Mouse (Mus musculus) forebrain, postnatal 0 days (tissue): Measurements from ENCODE around the gene Npepl1. TPM values are rescaled to one million over a fixed set of nuclear protein-coding genes. Genes with fewer than 3 reads are reported as not detected.
A peak's percentile ranks its signal among the peaks of the same experiment; 100 is the strongest.

Experiments used
- ATAC-seq: fragments of 200-750 bp; cut with Nextera tagmentation; 2 replicates; pipeline ENCODE4 v1.8.0; 2017; ENCODE audit warnings: mild to moderate bottlenecking, moderate library complexity
- DNase-seq: peaks from one replicate; pipeline ENCODE4 v3.0.0-alpha.2; 2015
- H3K27ac ChIP-seq: fragments of 300-500 bp; sonication (generic); 2 replicates; pipeline ENCODE4 v1.5.1; 2014; ENCODE audit warnings: low read depth, mild to moderate bottlenecking, antibody characterized with exemption, low read length, moderate library complexity, mixed read lengths
- H3K27me3 ChIP-seq: fragments of 300-500 bp; sonication (generic); 2 replicates; pipeline ENCODE4 v1.6.1; 2014; ENCODE audit warnings: mild to moderate bottlenecking, low read length, mixed read lengths; ENCODE audit not compliant: insufficient read depth
- H3K36me3 ChIP-seq: fragments of 300-500 bp; sonication (generic); 2 replicates; pipeline ENCODE4 v1.6.1; 2014; ENCODE audit warnings: mild to moderate bottlenecking, moderate library complexity; ENCODE audit not compliant: insufficient read depth
- H3K4me1 ChIP-seq: fragments of 300-500 bp; sonication (generic); 2 replicates; pipeline ENCODE4 v1.6.1; 2014; ENCODE audit warnings: antibody characterized with exemption; ENCODE audit not compliant: insufficient read depth
- H3K4me2 ChIP-seq: fragments of 300-500 bp; sonication (generic); 2 replicates; pipeline ENCODE4 v1.6.1; 2014; ENCODE audit warnings: low read depth, mild to moderate bottlenecking, moderate library complexity
- H3K4me3 ChIP-seq: fragments of 300-500 bp; sonication (generic); 2 replicates; pipeline ENCODE4 v1.5.1; 2014; ENCODE audit warnings: low read depth, low read length, mixed read lengths
- H3K9ac ChIP-seq: fragments of 300-500 bp; sonication (generic); 2 replicates; pipeline ENCODE4 v1.6.1; 2014; ENCODE audit warnings: mild to moderate bottlenecking
- H3K9me3 ChIP-seq: fragments of 300-500 bp; sonication (generic); 2 replicates; pipeline ENCODE4 v1.6.1; 2016; ENCODE audit warnings: low read length
- CTCF ChIP-seq: sonication (generic); IDR thresholded peaks from 2 replicates; pipeline ENCODE4 v1.5.1; 2016; ENCODE audit warnings: antibody characterized with exemption, control low read depth, low read depth
- WGBS: fragments of 180-500 bp; shearing (Covaris S2); extraction: QIAGEN DNeasy Blood & Tissue Kit; methylation state at CpG from one replicate; pipeline ENCODE4 v1.1.7; 2014; 5-methylcytosine and 5-hydroxymethylcytosine counted together
- polyA plus RNA-seq: library from polyadenylated mRNA; unstranded; fragments of >200 nt; fragmentation: Nextera tagmentation; extraction: Ambion mirVana; gene quantifications from 2 replicates; pipeline ENCODE4 v1.2.1, GENCODE M21; 2015
- total RNA-seq: library from RNA; depleted of rRNA; stranded (reverse); fragments of >200 nt; gene quantifications from 2 replicates; pipeline ENCODE4 v1.2.3, GENCODE M21; 2014

The Npepl1 gene
- total and polyA plus RNA-seq, 2 experiments from 2014 or later: 15.1 to 17.0 TPM

DNA sequence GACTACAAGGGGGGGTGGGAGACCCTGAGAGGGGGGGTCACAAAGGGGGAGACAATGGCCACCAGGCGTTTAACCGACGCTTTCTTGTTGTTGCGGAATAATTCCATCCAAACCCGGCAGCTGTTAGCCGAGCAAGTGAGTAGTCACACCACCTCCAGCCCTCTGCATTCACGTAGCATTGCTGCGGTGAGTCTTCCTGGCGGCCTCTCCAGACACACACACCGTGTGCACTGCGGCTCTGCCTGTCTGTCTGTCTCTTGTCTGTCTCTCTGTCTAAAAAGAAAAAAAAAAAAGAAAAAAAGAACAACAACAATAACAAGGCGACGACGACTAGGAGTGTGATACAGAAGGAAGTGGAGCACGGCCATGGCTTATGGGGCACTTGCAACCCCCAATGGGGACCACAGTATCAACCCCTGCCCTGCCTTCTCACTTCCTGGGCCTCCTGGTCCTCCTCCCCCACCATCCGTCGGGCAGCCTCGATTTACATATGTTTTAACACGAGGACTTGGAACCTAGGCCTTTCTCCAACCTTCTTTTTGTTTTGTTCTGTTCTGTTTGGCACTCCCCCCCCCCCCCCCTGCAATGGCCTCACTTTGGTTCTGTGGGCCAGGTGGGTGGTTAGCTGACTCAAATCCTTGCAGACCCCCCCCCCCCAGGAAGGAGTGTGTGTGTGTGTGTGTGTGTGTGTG is 33.0 kb upstream of the Npepl1 start:
- Histone ChIP-seq H3K9ac (peak overlapping the region; percentile 65), H3K27me3 (no peaks in the 10 kb centered on the region), H3K4me1 (peaks cover 8% of the 10 kb centered on the region; the same call in 1 of the 2 replicates), H3K27ac (peak overlapping the region; percentile 86), H3K9me3 (no peaks in the 10 kb centered on the region), H3K36me3 (no peaks in the 10 kb centered on the region), H3K4me2 (peak overlapping the region; percentile 89), H3K4me3 (peak overlapping the region; percentile 75)
- ATAC-seq (no peak), DNase-seq (no peak)
- TF ChIP-seq CTCF: no peak
- under 1% methylated on average over 19 of the region's 19 CpGs for WGBS

- peak; percentile 38; the same call in 1 of the 2 replicates for TF ChIP-seq CTCF
- WGBS: 5% methylated on average over 11 of the region's 11 CpGs
- peak overlapping the region; percentile 28 for H3K9ac ChIP-seq
- peak overlapping the region; percentile 75 for H3K4me3 ChIP-seq
- H3K36me3 ChIP-seq: no peaks in the 10 kb centered on the region
- peaks cover 8% of the 10 kb centered on the region; the same call in 1 of the 2 replicates for H3K4me1 ChIP-seq
- no peak overlapping the region for H3K27ac ChIP-seq
- no peak for ATAC-seq
- no peaks in the 10 kb centered on the region for H3K9me3 ChIP-seq
- no peak for DNase-seq
- no peaks in the 10 kb centered on the region for H3K27me3 ChIP-seq
- H3K4me2 ChIP-seq: peak overlapping the region; percentile 89
Measured at GRCm38 (mm10) chr2:174077776-174078338, 32.3 kb upstream of the Npepl1 start.

- Histone ChIP-seq H3K36me3 (no peaks in the 10 kb centered on the region), H3K4me2 (no peak overlapping the region), H3K27me3 (no peaks in the 10 kb centered on the region), H3K4me3 (no peak overlapping the region), H3K9me3 (no peaks in the 10 kb centered on the region), H3K4me1 (peaks cover 8% of the 10 kb centered on the region; the same call in 1 of the 2 replicates), H3K9ac (no peak overlapping the region), H3K27ac (no peak overlapping the region)
- ATAC-seq (no peak), DNase-seq (no peak)
- WGBS: 82% methylated on average over 5 of the region's 5 CpGs
- no peak for TF ChIP-seq CTCF
Measured at GRCm38 (mm10) chr2:174081833-174082232, 28.3 kb upstream of the Npepl1 start.

GRCm38 (mm10) chr2:174082380-174082918 is 27.7 kb upstream of the Npepl1 start:
- WGBS: 80% methylated on average over 3 of the region's 3 CpGs
- H3K4me3 ChIP-seq: no peak overlapping the region
- DNase-seq: no peak

DNA sequence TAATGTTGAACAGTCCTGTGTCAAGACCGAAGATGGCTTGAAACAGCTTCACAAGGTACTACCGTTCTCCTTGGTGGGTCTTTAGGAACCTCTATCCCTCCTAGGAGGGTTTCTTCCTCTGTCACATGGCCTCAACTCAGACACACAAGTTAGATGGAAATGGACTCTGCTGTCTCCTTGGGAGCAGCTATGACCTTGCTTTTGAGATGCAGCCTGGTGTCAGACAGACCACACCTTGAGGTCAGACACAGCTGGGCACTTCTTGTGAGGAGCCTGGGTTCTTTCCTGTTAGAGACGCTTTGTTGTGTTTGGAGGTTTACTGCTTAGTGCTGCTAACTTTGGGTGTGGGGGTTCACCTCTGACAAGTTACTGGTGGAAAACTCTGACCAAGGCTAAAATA is 15.1 kb upstream of the Npepl1 start:
- H3K9me3 ChIP-seq: no peaks in the 10 kb centered on the region
- WGBS: 91% methylated on average over 3 of the region's 3 CpGs

More at GRCm38 (mm10) chr2:174082380-174082918, 27.7 kb upstream of the Npepl1 start:
- no peak overlapping the region for H3K9ac ChIP-seq
- no peak for TF ChIP-seq CTCF
- no peaks in the 10 kb centered on the region for H3K36me3 ChIP-seq
- no peak overlapping the region for H3K4me2 ChIP-seq
- H3K27me3 ChIP-seq: no peaks in the 10 kb centered on the region
- H3K27ac ChIP-seq: no peak overlapping the region
- peaks cover 8% of the 10 kb centered on the region; the same call in 1 of the 2 replicates for H3K4me1 ChIP-seq
- no peak for ATAC-seq
- H3K9me3 ChIP-seq: no peaks in the 10 kb centered on the region

GRCm38 (mm10) chr2:174102399-174102798 is 7.8 kb upstream of the Npepl1 start:
- H3K9me3 ChIP-seq: no peaks in the 10 kb centered on the region
- ATAC-seq: no peak
- no peak for TF ChIP-seq CTCF
- no peak overlapping the region for H3K4me3 ChIP-seq
- WGBS: 79% methylated on average over 7 of the region's 7 CpGs
- no peaks in the 10 kb centered on the region for H3K27me3 ChIP-seq
- no peaks in the 10 kb centered on the region for H3K4me1 ChIP-seq
- no peak overlapping the region for H3K4me2 ChIP-seq
- no peak overlapping the region for H3K27ac ChIP-seq
- no peak for DNase-seq
- no peak overlapping the region for H3K9ac ChIP-seq
- H3K36me3 ChIP-seq: peaks cover 12% of the 10 kb centered on the region

More for the DNA sequence above, 15.1 kb upstream of the Npepl1 start:
- no peaks in the 10 kb centered on the region for H3K27me3 ChIP-seq
- DNase-seq: no peak
- no peak overlapping the region for H3K9ac ChIP-seq
- H3K4me1 ChIP-seq: no peaks in the 10 kb centered on the region
- no peak overlapping the region for H3K27ac ChIP-seq
- no peak overlapping the region for H3K4me2 ChIP-seq
- peaks cover 30% of the 10 kb centered on the region for H3K36me3 ChIP-seq
- no peak overlapping the region for H3K4me3 ChIP-seq
- no peak for TF ChIP-seq CTCF
- no peak for ATAC-seq

DNA sequence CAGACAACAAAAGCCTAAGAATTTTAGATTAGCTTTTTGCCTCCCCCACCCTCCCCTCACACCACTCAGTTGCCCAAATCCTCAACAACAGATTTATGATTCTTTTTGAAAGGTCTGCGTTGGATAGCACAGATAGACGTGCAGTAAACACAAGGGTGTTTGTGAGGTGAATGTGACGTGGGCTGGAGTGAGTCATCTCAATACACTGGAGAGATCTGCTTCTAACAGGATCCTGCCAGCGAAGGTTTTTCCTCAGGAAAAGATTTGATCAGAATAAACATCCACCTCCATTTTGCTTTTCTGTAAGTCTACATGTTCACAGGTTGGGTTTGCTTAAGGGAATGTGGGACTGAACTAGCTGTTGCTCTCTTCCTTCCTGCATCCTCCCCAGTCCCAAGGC is 6.6 kb upstream of the Npepl1 start:
- peaks cover 4% of the 10 kb centered on the region; the same call in 1 of the 2 replicates for H3K36me3 ChIP-seq
- no peak overlapping the region for H3K27ac ChIP-seq
- no peak overlapping the region for H3K9ac ChIP-seq
- no peak for TF ChIP-seq CTCF
- DNase-seq (no peak), ATAC-seq (no peak)
- no peak overlapping the region for H3K4me2 ChIP-seq
- no peaks in the 10 kb centered on the region for H3K27me3 ChIP-seq
- WGBS: 91% methylated on average over 4 of the region's 4 CpGs
- H3K4me1 ChIP-seq: no peaks in the 10 kb centered on the region
- no peak overlapping the region for H3K4me3 ChIP-seq
- no peaks in the 10 kb centered on the region for H3K9me3 ChIP-seq
